Mouse (Mus musculus) neutrophil, adult 83 days (primary cell): ENCODE measurements around the gene Map2k5. TPM values are rescaled to one million over a fixed set of nuclear protein-coding genes. Genes with fewer than 3 reads are reported as not detected.

Experiments used
- total RNA-seq, 2 experiments: library from RNA; stranded (reverse); gene quantifications; one replicate each; pipeline ENCODE4 v1.2.4; 2023

Gene Map2k5
- 10 to 100 TPM; 20.0 to 21.1 TPM for total RNA-seq

DNA sequence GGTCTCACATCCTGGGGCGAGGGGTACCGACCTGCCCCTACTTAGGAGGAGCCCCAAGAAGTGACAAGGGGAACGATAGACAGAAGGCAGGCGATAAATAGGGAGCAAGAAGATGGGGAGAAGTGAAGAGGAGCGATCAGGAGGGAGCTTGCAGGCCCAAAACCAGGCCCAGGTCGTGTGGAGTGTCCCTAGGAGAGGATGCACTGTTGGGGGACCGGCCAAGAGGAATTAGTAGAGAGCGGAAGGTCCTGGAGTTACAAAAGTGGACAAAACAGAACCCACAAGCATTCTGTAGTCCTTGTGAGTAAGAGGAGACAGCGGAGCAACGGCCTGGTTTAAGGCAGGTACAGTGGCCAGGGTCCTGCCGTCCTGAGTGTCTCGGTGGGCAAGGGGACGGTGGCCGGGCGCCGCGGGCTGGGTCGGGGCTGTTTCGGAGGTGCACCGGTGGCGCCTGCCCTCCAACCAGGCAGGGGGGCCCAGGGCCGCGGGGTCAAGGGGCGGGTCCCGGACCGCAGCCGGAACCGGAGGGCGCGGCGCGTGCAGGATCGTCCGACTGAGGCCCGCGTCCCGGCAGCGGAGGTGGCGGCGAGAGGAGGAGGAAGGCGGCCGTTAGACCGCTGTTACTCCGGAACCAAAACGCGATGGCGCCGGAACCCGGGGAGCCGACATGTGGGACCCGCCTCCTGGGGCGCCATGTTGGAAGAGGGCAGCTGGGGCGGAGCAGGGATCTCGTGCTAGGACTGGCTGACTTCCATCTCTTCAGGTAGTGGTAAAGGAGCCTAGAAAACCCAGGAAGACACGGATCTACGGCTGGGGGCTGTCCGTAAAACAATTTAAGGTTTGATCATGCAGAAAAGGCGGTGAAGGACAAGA, at the start of gene Map2k5:
TSS of gene Map2k5 (minus strand) at position 633 of the 873 bp plus-strand sequence.

DNA sequence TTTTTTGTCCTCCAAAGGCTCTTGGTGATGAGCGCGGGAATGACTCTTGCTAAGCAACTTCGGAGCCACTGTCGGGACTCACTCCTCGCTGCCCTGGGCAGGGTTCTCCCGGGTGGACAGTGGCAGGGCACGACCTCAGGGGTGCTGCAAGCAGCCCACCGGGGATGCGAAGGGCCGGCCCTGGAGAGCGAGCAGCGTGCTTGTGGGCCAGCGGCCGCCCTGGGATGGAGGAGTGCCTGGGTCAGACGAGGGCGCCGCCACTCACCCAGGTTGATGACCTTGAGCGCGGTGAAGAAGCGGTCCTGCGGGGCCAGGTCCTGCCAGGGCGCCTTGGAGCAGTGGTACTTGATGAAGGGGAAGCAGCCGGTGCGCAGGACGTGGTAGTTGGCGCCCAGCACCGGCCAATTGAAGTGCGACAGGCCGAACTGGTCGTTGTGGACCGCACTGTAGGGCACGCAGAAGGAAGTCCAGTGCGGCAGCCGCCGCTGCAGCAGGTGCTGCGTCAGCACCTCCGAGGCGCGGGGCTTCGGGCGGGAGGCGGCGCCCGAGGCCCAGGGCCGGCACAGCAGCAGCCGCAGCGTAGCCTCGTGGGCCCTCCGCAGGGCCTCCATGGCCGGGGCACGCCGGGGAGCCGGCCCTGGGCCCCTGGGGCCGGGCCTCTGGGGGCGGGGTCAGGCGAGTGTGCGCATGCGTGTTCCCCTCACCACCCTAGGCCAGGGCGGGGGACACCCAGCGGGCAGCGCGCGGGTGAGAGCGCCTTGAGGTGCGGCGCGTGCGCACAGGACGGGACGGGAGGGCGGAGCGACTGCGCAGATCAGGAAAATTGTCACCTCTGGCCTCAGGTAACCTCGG, 21.1 kb upstream of the Map2k5 start, which contains the start of gene 2300009A05Rik:
TSS of gene 2300009A05Rik (minus strand) at position 636 of the 852 bp plus-strand sequence.

DNA sequence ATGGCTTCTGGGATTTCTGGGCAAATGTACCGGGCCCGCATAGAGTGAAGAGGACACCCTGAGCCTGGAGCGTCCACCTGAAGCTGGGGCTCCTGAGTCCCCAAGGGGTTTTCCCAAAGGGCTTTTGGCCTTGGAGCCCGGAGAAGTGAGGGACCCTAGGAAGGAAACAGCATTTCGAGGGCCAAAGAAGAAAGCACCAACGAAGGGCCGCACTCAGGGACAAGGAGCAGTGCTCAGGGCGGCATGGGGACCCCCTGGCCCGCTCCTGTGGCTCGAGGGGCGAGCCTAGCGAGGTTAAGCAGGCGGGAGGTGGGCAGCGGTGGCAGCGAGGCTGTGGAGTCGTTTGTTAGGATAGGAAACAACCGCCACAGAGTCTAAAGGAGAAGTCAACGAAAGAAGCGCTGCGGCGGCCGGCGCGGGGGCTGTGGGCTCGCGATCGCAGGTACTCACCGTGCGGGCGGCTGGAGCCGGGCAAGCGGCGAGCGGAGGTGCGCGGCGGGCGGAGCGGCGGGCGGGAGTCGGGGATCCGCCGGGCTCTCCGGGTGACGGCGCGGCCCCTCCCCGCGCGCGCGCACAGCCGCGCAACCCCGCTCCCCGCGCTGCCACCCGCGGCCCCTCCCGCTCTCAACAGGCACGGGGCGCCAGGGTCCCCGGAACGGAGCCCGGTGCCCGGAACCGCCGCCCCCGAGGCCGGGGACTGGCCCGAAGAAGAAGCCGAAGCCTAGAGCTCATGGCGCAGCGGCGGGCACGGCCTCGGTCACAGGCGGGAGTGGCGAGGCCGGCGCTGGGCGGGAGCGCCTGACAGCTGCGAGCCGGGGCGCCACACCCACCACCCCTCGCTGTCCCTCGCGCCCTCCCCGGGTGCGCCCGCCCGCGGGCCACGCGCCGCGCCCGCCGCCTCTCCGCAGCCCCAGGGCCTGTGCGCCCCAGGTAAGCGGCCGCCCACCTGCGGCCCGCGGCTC, 229.0 kb downstream of the Map2k5 start, which contains the start of gene Skor1:
TSS of gene Skor1 (minus strand) at position 552 of the 962 bp plus-strand sequence.

Other genes starting within 250 kb of the Map2k5 start
- gene Skor1, start 228.9 kb downstream of the Map2k5 start, total RNA-seq = not detected
- gene 2300009A05Rik, start 21.3 kb upstream of the Map2k5 start, total RNA-seq = 1 to 10 TPM; 5.7 to 5.8 TPM
- not detected for gene Iqch, start 224.6 kb upstream of the Map2k5 start, total RNA-seq
- 10 to 100 TPM; 29.8 to 32.6 TPM for gene Aagab, start 224.8 kb upstream of the Map2k5 start, total RNA-seq